Mouse (Mus musculus) embryonic fibroblast, embryonic 13.5 days (primary cell): ENCODE data around the gene Gse1.

Source experiments
- CTCF ChIP-seq: IDR thresholded peaks from 2 replicates; pipeline ENCODE4 v1.5.1; 2011; ENCODE audit warnings: mild to moderate bottlenecking, control low read depth, low read length, moderate library complexity, borderline replicate concordance; ENCODE audit not compliant: insufficient read depth
- POLR2A ChIP-seq: IDR thresholded peaks from 2 replicates; pipeline ENCODE4 v1.6.1; 2011; ENCODE audit warnings: low read depth, mild to moderate bottlenecking, control low read depth, low read length, moderate library complexity

DNA sequence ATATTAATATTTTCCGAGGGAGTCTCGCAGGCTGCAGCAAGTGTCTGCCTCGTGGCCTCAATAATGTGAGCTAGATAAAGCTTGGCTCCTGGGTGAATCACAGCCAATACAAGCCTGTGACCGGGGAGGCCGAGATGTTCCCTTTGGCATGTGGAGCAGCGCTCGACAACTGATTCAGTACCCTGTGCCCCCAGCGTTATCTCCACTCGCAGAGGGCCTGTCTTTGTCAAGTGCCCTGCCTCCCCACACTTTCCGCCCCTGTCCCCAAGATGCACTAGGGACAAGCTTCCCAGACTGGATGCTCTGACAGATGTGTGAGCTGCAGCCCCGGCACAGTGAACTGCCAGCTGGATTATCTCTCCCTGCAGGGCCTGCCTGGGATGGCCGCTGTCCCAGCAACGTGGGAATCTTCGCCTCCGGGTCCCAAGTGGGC lies 233.9 kb downstream of the Gse1 start:
- TF ChIP-seq POLR2A (no peak), CTCF (no peak)
